Mouse (Mus musculus) liver (tissue): ENCODE data around the gene Spata3.
A peak's percentile ranks its signal among the peaks of the same experiment; 100 is the strongest.

ENCODE experiments used
- DNase-seq: peaks from one replicate; pipeline ENCODE4 v3.0.0-alpha.2; 2020; ENCODE audit warnings: mixed read lengths

The Spata3 gene

DNA sequence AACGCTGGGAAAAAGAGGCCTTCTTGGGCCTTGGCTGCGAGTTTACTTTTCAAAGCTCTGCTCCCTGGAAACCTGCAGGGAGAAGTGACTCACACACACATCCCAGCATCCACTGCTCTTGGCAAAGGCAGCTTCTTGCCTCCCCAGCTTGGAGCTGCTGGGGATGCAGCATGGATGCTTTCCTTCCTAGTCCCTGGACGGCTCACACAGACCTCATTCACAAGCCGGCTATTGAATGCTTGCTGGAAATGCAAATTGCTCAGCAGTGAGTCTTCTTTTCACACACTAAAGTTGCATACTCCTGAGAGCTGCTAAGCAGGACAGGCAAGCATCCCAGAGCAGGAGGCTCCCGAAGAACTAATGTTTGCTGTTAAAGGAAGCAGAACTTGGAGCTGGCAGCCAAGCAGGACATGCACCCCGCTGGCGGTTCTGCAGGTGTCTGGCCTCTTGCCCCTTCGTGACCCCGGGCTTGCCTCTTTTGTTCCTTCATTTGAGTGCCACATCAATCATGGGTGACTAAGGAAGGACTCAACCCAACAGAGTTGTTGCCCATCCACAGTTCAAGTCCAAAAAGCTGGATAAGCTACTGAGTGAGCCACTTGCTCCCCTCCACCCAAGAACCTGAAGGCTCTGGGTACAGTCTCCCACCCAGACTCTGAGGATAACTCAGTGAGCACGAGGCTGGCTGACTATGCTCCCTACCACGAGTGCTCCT lies 15.8 kb downstream of the Spata3 start:
- DNase-seq: no peak

DNA sequence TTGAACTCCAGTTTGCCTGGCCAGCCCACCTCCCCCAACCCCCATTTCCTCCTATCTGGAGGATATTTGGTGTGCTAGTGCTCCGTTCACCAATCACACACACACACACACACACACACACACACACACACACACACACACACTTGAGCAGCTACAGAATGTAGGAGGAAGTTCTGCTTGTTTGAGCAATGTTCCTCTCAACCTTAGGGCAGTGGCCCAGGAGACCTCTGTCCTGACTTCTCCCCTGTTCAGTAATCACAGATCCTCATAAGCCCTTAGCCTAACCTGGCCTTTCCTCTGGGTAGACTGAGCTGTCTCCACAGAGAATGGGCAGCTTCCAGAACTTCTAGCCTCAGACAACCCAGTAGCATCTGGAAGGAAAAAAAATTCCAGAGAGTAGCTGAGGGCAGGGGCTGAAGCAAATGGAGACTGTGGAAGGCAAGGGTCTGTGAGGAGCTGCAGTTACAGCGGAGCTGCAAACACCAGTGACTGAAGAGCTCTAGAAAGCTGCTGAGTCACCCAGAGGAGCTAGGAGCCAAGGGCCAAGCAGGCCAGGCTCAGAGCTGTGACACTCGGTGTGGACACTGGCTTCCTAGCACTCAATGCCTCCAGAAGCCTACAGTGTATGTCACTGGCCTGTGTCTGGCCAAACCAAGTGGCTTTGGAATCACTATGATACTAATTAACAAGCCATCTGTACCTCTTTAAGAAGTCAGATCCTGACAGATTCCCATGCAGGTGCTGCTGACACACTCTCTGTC lies 21.8 kb downstream of the Spata3 start:
- DNase-seq: no peak

DNA sequence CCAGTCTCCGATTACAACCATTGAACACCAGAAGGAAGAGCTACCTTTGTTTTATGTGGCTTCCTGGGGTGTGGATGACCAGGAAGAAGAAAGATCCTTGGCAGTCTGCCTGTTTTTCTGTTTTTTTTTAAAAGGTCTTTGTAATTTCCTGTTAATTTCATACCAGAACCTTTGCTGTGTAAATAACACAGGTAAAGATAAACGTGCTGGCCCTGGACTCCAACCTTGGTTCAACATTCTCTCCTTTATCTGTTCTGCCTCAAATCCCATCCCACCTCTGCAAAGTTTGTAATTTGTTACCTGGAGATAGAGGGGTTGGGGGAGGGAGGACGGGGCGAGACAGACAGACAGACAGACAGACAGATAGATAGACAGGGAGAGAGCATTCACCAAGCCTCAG lies 23.5 kb downstream of the Spata3 start:
- DNase-seq: no peak

DNA sequence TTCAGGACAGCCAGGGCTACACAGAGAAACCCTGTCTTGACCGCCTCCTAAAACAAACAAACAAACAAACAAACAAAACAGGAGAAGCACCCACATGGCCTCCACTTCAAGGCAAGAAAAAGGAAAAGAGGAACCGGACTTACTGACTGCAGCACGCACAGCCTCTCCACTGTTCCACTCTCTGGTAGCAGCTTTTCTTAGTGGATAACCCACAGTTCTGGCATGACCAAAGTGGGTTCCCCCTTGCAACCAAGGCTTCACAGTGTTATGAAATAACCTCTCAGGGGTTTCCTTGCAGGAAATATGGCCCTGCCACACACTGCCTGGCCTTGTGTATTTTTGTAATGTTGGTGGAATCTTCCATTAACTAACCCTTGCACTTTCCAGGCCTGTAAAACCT lies 24.2 kb downstream of the Spata3 start:
- DNase-seq: no peak

DNA sequence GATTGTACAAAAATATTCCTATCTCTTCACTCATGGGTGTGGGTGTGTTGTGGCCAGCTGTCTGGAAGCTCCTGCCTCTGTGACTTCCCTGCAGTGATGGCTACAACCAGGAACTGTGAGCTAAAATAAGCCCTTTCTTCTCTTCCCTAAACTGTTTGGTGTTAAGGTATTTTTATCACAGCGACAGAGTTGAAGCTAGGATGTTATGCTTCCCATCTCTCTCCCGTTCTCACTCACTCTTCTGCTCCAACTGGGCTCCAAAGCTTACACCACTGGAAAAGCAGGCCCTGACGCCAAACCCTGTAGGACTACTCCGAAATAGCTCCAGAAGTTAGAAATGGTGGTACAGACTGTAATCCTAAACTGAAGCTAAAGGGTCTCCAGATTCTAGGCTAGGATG lies 28.4 kb downstream of the Spata3 start:
- no peak for DNase-seq

DNA sequence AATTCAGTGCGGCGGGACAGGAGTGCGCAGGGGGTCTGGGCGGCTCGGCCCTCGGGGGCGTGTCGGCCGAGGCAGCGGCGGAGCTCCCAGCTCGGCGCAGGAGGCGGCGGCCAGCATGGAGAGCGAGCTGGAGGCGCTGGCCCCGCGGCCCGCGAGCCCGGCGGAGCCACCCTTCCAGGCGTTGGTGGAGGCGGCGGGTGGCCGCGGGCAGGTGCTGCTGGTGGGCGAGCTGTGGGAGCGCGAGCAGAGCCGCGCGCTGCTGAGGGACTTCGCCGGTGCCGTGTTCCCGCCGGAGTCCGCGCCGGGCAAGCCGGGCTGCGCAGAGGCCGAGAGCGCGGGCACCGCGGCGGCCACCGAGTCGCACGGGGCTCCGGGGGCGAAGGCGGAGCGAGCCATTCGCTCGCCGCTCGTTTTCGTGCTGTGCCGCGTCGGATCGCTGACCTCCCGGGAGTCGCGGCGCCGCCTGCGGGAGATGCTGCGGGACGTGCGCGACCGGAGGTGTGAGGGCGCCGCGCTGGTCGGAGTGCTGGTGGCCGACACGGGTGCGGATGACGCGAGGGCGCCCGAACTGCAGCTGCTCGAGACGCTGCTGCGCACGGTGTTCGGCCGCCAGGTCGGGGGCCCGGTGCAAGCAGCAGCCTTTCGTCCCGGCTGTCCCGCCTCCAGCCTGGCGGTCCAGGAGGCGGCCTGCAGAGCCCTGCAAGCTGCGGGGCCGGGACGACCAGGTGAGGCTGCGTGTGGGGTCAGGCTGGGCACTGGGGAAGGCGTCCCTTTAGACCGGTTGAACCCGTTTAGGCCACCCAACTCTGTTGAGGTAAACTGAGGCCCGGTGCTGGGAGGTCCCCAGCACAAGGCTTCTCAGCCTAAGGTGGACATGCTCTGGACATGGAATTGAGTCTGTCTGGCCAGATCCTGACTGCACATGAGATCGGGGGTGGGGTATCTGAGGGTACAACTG lies 29.5 kb downstream of the Spata3 start, which contains the start of gene 2810459M11Rik:
TSS of gene 2810459M11Rik (plus strand) at position 16 of the 958 bp plus-strand sequence.
- no peak for DNase-seq

DNA sequence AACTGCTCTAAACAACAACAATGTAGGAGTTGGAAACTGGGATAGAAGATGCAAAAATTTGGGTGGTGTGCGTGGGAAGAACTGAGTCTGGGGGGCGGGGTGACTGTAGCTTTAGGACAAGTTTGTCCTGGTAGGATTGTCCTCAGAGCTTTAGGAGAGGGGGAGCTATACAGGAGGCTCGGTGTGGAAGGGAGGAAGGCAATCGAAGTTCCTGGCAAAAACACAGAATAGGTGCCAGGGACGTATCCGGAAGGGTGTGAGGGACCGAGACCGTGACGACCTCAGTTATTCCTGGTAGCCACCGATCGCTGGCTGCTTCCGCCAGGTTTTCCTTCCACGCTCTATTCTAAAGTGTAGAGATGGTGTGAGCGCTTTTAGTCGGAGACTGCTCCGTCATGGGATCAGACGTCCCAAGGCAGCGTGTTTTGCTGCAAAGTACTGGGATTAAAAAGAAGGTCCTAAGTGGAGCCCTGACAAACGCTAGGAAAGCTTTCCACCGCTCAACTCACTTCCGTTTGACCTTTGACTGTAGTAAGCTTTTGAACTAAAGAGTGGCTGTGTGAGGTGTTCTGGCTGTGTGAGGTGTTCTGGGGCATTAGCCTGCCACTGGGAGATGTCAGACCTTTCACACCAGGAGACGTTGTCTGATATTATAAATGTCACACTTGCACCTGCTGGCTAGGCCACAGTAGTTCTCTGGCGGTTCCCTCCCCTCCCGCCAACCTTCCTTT lies 30.4 kb downstream of the Spata3 start:
- no peak for DNase-seq

DNA sequence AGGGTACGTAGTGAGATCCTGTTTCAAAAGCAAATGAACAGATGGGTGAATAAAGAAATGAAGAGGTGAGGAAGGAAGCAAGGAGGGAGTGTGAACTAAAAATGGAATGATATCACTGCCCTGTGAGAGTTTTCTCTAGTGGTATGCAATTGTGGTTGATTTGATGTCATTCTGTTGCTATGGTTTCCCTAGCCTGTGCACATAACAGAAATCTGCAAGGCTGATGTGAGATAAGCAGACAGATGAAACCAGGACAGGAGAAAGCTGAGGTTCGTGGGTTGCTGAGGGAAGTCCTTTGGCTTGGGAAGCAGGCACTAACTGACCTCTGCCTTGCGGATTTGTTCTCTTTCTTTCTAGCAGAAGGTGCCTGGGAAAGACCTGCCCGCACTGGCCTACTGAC lies 31.6 kb downstream of the Spata3 start:
- DNase-seq: no peak

DNA sequence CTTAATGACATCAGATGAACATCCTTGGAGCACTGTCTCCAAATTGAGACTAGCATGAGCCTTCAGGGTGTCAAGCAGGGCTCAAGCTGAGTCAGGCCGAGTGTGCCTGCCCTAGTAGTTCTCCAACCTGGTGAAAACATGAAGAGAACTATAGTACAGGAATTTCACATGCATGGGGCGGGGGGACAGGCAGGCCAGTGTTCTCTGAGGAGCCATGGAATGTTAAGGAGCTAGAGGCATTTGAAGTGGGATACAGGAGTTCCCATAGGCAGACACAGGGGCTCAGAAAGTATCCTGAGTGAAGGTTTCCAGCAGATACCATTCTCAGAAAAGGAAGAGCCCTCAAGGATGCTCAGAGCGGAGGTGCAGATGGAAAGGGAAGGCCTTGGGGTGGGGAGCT lies 32.1 kb downstream of the Spata3 start:
- DNase-seq: no peak

DNA sequence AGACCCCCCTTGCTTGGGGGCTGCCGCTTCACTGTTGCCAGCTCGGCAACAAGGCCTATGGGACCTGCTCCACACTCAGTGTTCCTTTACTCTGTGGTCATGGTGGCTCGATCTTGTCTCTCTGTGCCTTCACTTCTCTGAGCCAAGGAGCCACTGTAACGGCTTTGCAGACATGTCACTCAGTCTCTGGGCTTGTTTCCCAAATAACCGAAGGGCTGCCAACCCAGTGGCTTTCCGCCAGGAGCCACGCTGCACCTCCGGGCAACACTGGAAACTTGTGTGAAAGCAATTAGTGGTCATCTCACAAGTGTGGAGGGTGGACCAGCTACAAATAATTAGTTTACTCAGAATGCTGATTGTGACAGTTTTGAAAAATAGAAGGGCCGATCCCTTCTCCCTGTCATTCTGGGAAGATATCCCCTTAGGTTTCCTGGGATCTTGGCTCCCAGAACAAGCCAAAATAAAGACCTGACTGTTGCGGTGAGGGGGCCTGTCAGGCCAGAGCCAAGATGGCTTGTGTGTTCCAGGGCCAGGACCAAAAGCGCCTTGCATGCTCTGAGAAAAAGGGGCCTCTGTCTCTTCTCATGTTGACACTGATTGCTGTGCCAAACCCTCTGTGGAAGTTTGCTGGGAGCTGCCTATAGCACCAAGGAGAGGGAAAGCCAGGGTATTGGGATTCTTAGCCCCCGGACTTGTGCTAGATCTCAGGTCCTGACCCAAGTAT lies 36.7 kb downstream of the Spata3 start:
- DNase-seq: no peak

DNA sequence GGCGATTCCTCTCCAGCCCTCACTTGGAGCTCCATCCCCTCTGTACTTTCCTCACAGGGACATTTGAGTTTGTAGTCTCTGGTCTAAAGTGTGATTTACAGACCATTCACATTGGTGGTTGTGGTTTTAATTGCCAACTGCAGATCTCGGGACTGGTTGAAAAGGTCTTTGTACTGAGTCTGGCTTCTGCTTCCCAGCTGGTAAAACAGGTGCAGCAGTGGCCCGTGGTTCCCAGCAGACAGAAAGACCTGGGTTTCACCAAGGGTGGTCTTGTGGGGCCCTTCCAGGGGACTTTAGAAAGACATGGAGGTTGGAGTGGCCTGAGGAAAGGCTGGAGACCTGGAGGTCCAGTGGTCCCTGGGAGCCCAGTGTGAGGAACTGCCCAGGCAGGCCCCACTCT lies 38.3 kb downstream of the Spata3 start:
- DNase-seq: no peak

DNA sequence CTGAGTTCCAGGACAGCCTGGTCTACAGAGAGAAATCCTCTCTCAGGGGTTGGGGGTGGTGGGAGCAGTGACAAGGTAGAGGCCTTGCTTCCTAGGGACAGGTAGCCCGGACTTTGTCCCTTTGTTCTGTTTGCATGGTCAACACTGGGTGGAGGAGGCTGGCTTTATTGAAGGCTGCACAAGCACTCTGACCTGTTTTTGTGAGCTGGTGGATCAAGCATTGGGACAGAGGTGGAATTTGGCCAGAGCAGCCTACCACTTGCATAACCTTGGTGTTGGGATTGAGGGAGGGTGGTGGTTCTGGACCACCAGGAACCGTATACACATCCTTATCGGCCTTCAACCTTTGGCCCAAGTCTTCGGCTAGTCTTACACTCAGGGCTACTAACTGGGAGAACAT lies 39.7 kb downstream of the Spata3 start:
- peak; percentile 50 for DNase-seq

DNA sequence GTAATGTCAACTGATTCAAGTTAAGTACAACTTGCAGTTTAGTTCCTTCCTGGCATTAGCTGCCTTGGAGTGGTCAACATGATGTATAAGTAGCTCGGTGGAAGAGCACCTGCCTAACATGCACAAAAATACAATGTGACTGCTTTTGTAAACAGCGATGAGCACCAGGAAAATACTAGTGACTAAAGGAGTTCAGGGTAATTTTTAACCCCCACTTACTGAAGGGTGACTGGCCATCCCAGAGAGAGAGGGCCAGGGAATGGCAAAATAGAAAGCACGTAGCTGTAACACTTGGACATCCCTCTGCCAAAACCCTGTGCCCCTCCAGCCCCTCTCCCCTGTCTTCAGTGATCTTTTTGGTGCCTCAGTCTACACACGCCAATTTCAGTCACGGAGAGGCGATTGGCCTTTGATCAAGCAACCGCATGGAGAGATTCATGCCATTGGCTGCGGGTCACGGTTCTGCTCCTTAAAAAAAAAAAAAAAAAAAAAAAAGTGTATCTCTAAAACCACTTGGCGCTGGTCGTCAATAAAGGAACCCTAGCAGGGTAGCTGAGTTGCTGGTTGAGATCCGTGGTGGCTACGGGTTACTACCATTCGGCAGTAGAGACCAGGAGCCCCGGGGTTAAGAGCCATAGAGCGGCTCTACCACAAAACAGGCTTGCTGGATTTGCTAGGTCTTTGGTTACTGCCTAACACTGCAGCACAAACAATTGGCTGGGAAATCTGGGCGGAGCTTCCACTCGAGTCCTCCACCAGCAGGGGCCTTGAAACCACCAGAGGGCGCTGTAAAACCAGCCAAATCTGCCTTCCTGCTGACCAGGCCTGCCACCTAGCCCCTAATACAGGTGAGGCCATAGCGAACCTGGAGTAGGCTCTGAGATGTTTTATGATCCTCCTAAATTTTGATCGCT lies 42.5 kb downstream of the Spata3 start:
- DNase-seq: peak; percentile 94

DNA sequence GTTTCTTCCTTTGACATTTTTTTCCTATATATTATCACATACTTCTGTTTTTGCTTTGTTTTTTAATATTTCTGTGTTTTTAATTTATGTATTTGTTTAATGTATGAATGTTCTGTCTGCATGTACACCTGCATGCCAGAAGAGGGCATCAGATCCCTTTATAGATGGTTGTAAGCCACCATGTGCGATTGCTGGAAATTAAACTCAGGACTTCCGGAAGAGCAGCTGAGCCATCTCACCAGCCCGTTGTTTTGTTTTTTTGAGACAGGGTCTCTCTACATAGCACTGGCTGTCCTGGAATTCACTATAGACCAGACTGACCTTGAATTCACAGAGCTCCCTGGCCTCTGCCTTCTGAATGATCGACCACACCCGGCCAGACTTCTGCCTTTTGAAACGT lies 45.9 kb downstream of the Spata3 start:
- DNase-seq: no peak

DNA sequence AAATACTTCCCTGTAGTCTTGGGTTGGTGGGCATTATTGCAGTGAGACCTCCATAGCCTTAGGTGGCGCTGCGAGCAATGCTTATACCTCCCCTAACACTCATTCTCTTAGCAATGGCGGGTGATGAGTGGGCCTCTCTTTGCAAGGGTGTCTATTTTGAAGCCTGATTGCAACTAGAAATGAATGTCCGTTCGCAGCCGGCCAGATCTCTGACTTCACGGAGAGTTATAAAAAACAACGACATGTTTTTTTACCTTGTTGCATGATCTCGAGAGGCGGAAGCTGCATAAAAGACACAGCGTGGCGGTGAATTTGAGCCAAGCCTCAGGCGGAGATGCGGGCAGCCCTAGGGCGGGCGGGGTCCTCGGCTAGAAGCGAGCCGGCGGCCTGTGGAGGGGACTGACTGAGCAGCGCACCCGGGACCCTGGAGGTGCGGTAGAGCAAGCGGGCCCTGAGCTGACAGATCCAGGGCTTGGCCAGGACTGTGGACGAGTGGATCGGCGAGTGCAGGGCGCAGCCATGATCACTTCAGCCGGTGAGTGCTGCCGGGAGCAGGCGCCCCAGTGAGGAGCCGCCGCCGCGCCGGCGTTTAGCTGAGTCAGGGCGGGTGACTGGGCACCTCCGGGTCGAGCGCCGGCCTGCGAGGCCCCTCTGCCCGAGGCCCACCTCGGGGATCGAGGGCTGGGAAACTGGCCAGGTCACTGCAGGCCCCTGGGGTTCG lies 47.8 kb downstream of the Spata3 start, which contains the start of gene Psmd1:
TSS of gene Psmd1 (plus strand) at position 117 of the 721 bp plus-strand sequence.
- DNase-seq: peak; percentile 90

DNA sequence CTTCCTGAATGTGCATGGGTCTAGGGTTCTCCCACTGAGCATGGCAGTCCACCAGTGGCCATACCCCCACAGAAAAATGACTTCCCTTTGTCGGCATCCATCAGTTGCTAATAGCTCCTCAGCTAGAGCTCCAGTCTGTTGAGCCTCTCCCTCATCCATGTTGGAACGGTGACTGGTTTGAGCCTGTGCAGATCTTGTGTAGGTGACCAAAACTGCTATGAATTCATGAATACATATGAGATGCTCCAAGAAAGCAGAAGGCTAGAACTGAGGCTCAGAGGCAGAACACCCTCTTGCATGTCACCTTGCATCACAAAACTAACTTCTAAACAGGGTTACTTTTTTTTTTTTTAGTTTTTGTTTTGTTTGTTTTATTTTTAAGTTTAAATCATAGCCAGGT lies 59.9 kb downstream of the Spata3 start:
- DNase-seq: no peak
